Mouse (Mus musculus) MN1 (cell line): Measurements from ENCODE around the gene Slc39a8.

Experiments used
- DNase-seq: peaks from one replicate; pipeline ENCODE4 v3.0.0-alpha.2; 2016; ENCODE audit warnings: low spot score

The Slc39a8 gene

DNA sequence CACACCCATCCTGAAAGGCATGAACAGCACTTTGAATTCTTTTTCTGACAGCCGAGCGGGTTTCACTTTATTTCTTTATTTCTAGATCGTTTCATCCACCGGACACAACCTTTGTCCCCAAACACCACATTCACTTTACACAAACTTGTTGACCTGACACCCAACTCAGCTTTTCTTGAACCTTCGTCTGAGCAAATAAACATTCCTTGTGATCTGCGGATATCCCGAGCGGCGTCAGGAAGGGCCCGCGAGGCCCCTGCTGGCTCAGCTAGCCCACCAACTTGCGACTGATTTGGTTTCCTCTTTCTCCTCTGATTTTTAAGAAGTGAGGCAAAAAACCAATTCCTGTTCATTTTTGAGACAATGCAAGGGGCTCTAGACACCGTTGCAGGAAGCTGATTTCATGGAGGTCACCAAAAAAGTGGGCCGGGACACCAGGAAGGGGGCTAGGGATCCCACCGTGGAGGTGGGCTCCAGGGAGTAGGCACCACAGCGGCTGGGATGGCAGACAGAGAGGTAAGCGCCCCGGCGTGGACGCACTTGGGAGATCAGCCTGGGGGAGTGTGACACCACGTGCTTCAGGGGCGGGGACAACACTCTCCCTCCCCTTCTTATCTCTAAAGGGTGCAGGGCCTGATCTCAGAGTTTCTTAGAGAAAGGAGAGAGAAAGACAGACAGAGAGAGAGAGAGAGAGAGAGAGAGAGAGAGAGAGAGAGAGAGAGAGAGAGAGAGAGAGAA lies at the start of gene Slc39a8:
Gene Slc39a8 (plus strand): TSS at position 264 of the 738 bp plus-strand sequence.
- DNase-seq = no peak

DNA sequence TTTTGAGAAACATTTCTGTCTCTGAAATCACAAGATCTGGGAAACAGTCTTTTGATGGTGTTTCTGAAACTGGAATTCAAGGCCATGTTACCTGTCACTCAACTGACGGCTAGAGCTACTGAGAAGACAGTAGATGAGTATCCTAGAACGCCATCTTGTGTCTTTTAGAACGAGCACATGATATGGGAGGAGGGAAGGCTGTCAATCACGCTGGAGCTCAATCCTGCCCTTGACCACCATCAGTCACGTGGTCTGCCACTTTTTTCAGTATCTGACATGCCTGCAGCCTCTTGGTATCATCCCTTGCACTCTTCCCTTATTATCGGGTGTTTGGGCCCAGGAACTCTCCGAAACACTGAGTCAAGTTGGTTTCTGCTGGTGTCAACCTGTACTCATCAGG lies 40.0 kb upstream of the Slc39a8 start:
- no peak for DNase-seq

DNA sequence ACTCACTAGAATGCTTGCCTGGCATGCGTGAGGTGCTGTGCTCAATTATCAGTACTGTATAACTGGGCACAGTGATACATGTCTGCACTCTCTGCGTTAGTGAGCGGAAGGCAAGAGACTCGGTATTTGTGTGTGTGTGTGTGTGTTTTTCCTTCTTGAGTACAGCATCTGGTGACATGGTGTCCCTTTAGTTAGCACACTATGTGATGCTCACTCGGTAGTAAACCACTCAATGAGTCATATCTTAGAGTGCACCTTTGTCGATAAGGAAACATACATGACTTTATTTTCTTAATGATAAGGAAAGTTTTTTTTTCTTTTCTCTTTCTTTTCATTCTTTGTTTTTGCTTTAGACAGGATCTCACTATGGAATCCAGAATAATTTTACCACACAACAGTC lies 29.0 kb upstream of the Slc39a8 start:
- DNase-seq = no peak

DNA sequence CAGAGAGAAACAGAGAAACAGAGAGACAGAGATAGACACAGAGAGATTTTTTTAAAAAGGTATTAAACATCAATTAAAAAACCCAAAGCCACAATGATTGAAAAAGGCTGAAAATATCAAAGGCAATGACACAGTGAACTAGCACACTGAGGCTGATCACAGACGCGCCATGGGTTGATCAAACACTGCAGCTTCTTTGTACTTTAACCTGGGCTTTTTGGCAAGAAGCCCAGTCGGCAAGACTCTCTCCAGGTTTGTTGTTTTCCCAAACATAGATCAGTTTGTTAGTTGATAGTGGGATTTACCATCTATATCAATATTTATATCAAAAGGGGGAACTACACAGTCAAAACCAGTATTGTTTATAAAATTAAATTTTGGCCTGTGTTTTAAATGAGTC lies 26.8 kb upstream of the Slc39a8 start:
- DNase-seq = no peak

DNA sequence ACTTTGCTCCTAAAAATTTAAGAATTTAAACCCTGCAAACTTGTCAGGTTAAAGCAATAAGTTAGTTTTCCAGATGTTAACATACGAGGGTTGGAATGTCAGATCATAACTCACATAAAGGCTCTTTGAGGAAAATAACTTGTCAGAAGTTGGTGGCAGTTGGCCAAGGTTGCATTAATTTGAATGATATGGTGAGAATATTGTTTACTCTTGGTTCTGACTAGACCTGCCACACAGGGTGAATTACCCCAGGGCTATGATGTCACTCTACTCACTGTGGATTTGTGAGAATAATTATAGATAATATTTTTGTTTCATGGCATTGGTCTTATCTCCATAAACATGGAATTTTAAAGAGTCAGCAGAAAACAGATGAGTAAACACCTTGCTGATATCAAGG lies 26.4 kb upstream of the Slc39a8 start:
- DNase-seq = no peak

DNA sequence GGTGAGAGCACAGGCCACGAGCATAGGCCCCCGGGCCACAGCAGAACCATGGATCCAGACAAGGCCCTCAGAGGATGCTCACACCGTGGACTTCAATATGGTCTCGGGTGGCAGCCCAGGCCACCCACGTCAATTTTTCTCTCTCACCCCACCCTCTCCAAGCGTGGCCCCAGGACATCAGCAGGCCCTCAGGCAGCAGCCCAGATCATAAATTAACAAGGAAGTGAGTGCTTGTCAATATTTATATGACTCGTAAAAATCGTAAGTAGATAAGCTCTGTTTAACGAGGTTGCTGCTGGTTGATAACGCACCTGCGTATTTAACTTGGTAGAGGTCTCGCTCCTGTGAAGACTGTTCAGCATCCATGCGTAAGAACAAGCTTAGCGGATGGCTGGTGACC lies 10.4 kb upstream of the Slc39a8 start:
- no peak for DNase-seq

DNA sequence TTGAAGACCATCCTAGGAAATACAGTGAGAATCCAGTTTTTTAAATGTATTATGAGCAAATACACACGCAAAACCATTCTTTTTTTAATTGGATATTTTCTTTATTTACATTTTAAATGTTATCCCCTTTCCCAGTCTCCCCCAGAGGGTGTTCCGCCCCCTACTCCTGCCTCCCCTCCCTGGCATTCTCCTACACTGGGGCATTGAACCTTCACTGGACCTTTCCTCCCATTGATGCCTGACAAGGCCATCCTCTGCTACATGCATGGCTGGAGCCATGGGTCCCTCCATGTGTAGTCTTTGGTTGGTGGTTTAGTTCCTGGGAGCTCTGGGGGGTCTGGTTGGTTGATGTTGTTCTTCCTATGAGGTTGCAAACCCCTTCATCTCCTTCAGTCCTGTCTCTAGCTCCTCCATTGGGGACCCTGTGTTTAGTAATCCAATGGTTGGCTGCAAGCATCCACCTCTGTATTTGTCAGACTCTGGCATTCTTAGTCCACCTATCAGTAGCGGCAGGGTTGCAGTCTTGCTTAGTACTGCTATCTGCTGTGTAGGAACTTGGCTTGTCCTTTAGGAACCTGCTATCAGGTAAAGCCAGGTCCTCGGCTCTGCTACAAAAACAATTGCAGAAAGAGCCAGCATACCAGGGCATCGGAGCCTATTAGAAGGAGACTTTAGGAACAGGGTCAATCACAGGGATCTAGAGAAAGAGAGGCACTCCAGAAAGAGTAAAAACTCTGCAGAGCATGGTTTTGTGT lies 8.9 kb upstream of the Slc39a8 start:
- DNase-seq = no peak

DNA sequence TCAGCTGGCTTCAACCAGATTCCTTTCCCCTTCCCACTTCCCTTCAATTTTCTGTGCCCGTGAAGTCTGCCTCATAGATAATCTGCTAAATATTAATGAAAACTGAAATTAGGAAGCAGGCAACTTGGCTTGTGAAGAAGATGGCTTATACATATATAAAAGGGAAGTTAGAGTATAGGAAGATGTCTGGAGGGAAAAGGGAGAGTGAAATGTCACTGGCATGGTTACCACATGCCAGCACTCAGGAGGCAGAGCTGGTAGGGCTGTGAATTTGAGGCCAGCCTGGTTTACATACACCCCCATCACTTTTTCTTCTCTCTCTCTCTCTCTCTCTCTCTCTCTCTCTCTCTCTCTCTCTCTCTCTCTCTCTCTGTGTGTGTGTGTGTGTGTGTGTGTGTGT lies 8.0 kb upstream of the Slc39a8 start:
- DNase-seq = no peak

DNA sequence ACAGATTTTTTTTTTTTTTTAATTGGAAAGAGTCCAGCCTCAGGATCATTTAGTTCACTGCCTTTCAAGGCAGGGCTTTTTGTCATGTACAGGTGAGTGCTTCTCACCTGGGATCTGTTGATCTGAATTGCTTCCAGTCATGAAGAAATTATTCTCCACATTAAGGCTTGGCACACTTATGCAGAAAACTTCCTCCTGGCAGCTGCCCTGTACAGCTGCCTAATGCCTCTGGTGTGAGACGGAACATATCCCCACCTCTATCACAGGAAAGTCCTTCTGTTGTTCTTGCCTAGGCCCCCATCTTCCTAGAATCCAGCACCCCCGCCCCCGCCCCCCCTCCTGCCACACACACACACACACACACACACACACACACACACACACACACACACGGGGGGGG lies 643 bp upstream of the Slc39a8 start:
- DNase-seq = no peak

DNA sequence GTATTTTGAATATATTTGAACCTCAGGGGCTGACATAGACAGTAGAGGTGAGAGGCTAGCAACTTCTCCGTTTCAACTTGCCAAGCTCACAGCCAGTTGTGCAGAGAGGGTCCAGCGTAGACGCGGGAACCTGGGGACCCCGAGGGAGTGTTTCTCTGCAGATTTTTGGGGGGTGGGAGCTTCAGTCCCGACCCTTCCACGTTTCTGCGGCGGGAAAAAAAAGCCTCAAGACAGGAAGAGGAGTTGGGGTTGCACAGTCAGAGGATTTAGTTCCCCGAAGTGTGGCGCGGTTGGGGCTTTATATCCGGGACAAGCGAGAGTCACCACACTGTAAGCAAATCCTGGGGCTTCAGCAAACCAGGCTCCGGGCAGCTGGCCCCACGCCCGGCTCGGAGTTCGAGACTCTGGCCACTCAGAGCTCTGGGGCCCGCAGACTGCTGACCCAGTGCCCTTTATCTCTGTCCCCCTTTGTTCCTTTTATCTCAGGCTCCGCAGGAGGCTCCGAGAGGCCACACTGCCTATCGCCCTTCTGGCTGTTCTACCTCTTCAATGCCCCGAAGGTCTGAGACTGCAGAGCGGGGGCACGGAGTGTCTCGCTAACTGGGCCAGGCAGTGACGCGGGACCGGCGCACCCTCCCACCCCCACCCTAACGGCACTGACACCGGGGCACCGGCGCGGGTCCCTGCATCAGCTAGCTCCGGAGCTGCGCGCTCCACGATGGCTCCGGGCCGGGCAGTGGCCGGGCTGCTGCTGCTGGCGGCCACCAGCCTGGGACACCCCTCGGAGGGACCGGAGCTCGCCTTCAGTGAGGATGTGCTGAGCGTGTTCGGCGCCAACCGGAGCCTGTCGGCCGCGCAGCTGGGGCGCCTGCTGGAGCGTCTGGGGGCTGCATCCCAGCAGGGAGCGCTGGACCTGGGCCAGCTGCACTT lies 940 bp downstream of the Slc39a8 start:
- no peak for DNase-seq

DNA sequence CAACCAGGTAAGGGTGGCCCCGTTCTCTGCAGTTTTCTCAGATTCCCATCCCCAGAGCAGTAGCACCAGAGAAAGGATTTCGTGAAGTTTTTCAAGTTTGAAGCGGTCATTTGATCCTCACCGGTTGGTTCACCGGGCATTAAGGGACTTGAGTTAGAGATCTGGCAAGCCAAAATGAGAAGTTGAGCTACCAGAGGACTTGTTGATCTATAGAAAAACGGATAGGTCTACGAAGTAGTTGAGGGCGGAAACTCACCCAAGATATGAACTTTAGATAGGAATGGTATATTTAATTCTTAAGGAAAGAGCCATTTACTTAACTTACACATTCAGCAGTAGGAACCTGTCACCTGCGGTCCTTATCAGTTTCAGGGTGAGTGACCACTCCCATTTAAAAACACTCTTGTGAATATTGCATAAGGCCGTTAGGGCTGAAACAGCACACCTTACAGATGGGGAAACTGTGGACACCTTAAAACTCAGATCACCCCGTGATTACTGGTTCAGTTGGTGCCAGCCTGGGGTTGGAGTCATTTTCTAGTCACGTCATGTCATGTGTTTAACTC lies 1.7 kb downstream of the Slc39a8 start:
- DNase-seq = no peak

DNA sequence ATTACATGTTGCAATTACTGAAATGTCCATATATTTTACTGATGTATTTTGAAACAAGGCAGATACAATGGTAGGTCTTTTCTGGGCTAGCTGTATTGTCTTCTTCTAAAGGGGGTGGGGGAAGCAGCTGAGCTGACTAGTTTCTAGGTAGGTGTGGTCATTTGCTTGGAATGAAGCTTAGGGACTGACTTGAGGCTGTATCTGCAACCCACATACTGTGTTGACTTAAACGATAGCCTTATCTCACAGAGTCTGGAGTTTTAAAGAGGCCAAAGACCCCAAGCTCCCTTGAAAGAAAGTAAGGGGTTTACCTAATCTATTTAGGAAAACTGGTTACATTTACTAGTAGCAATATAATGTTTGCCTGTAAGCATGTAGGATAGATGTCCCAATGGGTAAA lies 2.9 kb downstream of the Slc39a8 start:
- no peak for DNase-seq

DNA sequence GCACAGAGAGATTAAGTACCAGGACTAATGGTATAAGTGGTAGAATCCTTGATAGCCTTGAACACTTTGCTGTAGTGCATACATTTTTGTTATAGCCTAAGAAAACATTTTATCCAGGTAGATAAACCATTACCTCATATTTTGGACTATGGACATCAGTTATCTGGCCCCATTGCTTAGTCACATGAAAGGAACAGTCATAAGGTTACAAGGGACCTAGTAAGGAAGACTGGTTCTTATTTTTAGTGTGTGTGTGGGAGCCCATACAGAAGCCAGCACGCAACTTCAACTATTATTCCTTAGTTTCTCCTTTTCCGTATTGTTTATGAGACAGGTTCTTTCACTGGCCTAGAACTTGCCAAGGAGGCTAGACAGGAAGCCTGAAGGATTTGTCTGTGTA lies 7.4 kb downstream of the Slc39a8 start:
- DNase-seq = no peak

DNA sequence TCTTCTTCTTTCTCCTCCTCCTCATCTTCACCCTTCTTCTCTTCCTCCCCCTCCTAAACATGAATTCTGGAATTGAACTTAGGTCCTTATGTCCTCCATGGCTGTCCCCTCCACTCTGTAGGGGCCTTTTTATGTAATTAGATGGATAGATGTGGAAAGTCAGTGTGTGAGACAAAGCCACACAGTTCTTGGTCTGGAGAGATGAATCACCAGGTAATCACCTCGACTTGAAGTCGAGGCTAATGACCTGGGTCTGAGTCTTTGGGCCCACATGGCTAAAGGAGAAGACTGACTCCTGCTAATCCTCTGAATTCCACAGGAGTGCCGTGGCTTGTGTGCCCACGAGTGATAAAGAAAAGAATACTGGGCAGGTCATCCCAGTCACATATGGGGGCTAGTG lies 7.8 kb downstream of the Slc39a8 start:
- DNase-seq = no peak

DNA sequence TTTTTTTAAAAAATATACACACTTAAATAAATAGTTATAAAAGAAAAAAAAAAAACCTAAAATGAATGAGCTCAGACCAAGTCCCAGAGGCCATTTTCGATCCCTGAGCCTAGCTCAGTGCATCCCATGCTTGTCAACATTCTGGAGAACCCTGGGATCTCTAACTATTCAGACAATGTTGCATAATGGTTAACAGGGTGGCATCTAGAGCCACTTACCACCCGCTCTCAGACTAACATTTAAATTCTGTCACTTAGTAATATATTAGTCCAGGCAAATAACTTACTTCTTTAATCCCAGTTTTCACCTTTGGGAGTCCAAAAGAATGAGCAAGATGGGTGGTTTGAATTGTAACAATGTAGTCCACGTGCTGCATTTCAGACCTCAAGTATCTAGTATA lies 9.9 kb downstream of the Slc39a8 start:
- DNase-seq = no peak

DNA sequence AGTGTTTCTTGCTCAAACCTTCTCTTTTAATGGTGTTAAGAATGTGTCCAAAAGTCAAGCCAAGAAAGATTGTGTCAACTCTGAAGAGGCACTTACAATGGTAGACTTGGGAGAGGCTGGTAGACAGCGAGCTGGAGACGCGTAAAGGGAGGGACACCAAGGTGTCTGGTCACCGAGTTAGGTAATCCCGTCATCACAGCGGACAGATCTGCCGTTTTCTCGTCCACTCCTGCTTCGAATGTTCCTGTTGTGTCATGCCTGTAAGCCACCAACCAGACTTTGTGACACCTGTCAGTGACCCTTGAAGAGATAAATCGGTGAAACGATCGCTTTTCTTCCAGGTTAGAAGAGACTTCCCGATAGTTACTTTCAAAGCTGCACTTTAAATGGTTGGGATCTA lies 14.5 kb downstream of the Slc39a8 start:
- no peak for DNase-seq

DNA sequence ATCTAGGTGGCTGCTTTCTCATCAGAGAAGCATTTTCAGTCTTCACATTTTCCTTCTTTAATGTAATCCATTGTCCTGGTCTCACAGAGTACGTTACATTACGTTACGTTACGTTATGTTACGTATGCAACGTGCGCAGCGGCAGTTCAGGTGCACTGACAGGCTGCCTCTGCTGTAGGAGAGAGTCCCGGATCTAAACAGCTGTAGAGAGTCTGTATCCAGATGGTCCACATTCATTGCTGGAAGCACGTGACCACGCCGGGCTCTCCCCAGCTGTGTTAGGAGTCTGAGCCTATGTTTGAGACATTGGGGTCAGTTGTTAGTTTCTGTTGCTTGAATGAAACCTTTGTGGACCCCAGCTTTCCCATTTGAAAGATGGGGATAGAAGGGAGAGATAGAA lies 15.1 kb downstream of the Slc39a8 start:
- DNase-seq = no peak

DNA sequence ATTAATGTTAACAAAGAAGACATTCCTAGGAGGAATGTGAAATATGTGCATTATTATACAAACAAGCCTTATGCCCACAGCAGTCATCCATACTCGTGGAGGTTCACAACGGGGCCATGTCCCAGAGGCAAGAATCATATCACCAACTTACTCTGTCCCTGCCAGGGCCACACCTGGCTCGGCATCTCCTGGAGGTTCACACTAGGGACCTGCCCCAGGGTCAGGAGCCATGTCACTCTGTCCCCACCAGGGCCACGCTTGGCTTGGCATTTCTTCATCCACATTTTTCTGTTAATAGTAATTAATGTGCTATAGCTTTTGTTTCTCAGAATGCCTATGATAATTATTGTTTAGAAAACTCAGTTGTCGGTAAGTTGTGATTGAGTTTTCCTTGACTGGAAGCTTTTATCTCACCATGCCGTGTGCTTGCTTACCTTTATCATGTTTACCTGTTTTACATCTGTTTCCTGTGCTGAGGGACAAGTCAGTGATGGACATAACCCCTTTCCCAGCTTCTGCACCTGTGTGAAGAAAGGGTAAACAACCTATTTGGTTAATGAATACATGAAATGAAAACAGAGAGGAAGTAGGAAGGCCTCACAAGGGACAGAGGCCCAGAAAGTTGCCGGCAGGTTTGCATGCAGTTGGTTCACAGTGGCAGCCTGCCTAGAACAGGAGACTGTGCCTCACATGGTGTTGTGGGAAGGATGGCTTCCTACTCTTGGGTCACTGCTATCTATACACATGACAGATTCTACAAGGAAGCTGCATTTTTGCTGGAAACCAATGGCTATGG lies 16.8 kb downstream of the Slc39a8 start:
- no peak for DNase-seq

DNA sequence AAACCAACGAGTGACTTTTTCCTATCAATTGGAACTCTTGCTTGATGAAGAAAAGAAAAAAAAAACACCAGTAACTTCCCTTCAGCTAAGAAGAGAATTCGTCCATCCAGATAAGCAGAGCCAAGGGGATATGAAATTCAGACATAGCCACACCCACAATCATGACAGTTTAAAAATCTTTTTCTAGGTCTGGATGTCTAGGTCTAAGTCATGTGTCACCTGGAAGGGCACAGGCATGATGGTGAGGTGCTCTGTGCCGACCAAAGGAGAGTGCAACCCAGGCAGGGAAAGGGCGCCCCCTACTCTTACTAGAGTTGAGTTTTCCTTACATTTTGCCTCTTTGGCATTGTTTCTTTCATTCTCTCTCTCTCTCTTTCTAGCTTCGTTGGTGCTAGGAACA lies 18.1 kb downstream of the Slc39a8 start:
- no peak for DNase-seq

DNA sequence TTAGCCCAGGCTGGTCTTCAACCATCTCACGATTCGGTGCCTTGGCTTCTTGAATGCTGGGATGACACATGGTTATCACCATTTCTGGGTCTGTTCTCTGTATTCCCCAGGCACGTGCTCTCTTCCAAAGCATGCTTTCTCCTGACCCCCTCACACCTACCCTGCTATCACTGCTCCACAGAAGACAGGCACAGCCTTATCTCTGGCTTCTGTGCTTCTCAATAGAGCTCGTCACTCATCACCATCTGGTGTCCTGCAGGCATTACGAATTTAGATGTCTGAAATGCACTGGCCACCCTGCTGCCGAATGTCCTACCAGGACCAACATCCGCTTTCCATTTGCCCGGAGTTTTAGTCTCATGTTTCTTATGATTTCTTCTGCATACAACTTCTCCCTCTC lies 18.6 kb downstream of the Slc39a8 start:
- no peak for DNase-seq

DNA sequence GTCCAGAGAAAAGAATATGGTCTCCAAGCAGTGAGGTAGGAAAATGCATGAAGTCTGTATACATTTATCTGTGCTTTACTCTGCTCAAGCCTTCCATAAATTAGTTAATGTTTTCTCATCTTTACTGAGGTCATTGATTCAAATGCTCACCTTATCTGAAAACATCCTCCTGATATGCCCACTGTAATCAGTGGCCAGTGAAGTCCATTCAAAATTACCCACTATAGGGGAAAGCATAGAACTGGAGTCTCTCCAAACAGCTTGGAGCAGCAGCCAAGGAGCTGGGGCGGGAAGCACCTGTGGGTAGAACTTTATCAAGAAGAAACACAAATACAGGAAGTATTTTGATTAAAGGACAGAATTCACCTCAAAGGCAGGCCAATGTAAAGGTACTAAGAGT lies 19.8 kb downstream of the Slc39a8 start:
- no peak for DNase-seq

DNA sequence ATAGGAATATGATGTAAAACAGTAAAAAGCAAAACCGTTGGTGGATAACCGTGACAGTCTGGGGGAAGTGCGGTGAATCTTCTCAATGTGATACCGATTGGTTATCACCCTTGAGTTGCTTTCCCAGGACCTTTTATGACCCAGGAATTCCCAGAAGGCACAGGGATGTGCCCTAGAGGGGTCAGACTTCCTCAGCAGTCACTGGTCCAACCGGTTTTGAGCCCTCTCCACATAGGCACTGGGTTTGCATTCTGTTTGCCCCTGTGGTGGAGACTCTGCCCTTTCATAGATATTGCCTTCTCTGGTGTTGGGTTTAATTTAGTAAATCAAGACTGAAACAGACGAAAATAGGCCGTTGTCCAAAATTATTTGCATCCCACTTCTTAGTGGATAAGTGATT lies 20.8 kb downstream of the Slc39a8 start:
- DNase-seq = no peak
